Mouse (Mus musculus) ES-Bruce4 (cell line): Measurements from ENCODE around the gene Ppp1r1b. TPM values are rescaled to one million over a fixed set of nuclear protein-coding genes. Genes with fewer than 3 reads are reported as not detected.

Experiments
- H3K27ac ChIP-seq: 2 replicates; pipeline ENCODE4 v1.5.1; 2012; ENCODE audit warnings: low read length, inconsistent platforms; ENCODE audit not compliant: insufficient read depth
- H3K27me3 ChIP-seq: 2 replicates; pipeline ENCODE4 v1.6.1; 2012; ENCODE audit warnings: mild to moderate bottlenecking, low read length, inconsistent platforms; ENCODE audit not compliant: control insufficient read depth, poor library complexity, insufficient read depth, severe bottlenecking
- H3K36me3 ChIP-seq: 2 replicates; pipeline ENCODE4 v1.6.1; 2012; ENCODE audit warnings: inconsistent platforms, mild to moderate bottlenecking, low read length, moderate library complexity; ENCODE audit not compliant: control insufficient read depth, poor library complexity, insufficient read depth, severe bottlenecking
- H3K4me1 ChIP-seq: one replicate; pipeline ENCODE4 v1.8.1; 2011; ENCODE audit warnings: low read length; ENCODE audit not compliant: control insufficient read depth, insufficient read depth
- H3K4me3 ChIP-seq: 2 replicates; pipeline ENCODE4 v1.5.1; 2011; ENCODE audit warnings: low read depth, mild to moderate bottlenecking, low read length
- H3K9ac ChIP-seq: 2 replicates; pipeline ENCODE4 v1.6.1; 2012; ENCODE audit warnings: low read depth, mild to moderate bottlenecking, inconsistent platforms; ENCODE audit not compliant: poor library complexity, severe bottlenecking
- H3K9me3 ChIP-seq: replicated peaks from 2 replicates; pipeline ENCODE4 v1.6.1; 2012; ENCODE audit warnings: mild to moderate bottlenecking, low read length, inconsistent platforms; ENCODE audit not compliant: control insufficient read depth, poor library complexity, insufficient read depth, severe bottlenecking
- CTCF ChIP-seq: IDR thresholded peaks from one replicate; pipeline ENCODE4 v1.8.1; 2011; ENCODE audit warnings: low read depth, low read length
- EP300 ChIP-seq: IDR thresholded peaks from 2 replicates; pipeline ENCODE4 v1.6.1; 2011; ENCODE audit warnings: low read depth, low read length; ENCODE audit not compliant: insufficient read depth
- POLR2A ChIP-seq: IDR thresholded peaks from one replicate; pipeline ENCODE4 v1.8.1; 2011; ENCODE audit warnings: low read length; ENCODE audit not compliant: insufficient read depth
- polyA plus RNA-seq: library from polyadenylated mRNA; stranded (reverse); fragments of >200 nt; gene quantifications from 2 replicates; pipeline ENCODE4 v1.2.4, GENCODE M21; 2011; ENCODE audit warnings: low read depth; ENCODE audit not compliant: missing spikeins, insufficient read depth, insufficient read length

The Ppp1r1b gene
- polyA plus RNA-seq, 1 experiment, result 1.5 TPM

DNA sequence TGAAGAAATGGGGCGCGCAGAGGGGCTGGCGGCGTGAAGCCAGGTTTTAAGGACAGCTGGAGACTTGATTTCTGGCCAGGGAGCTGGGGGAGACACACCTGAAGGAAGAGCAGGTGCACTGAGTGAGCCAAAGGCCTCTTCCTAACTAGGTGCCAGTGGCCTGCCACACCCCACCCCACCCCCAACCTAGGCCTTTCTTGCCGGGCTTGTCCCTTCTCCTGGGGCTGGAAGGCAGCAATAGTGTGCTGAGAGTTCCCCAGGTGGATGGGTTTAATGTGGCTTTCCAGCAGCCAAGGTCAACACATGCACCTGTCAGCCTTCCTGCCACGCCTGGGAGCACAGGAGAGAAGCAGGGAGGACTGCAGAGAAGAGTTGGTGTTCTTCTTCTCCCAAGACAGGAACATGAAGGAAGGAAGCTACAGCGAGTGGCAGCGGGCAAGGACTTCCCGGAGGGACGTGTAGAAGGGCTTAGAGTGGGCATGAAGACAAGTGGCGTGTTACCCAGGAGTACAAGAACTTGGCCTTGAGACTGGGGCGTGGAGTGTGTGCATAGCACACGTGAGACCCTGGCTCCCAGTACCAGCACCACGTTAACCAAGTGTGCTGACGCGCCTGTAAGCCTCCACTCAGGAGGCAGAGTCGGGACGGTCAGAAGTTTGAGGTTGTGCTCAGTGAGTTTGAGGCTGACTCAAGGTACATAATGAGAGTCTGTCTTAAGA lies 4.2 kb downstream of the Ppp1r1b start:
- no peak overlapping the region for H3K27ac ChIP-seq
- no peaks in the 10 kb centered on the region for H3K36me3 ChIP-seq
- TF ChIP-seq POLR2A (no peak), CTCF (no peak), EP300 (no peak)
- H3K9ac ChIP-seq, result no peak overlapping the region
- no peaks in the 10 kb centered on the region for H3K9me3 ChIP-seq
- H3K27me3 ChIP-seq, result peaks cover 5% of the 10 kb centered on the region
- H3K4me1 ChIP-seq, result peaks cover 3% of the 10 kb centered on the region
- no peak overlapping the region for H3K4me3 ChIP-seq

- Histone ChIP-seq H3K4me3 (no peak overlapping the region), H3K27me3 (peaks cover 3% of the 10 kb centered on the region), H3K36me3 (no peaks in the 10 kb centered on the region), H3K27ac (no peak overlapping the region), H3K9ac (no peak overlapping the region), H3K9me3 (no peaks in the 10 kb centered on the region), H3K4me1 (peaks cover 3% of the 10 kb centered on the region)
- TF ChIP-seq EP300, result no peak
- TF ChIP-seq CTCF, result no peak
- no peak for TF ChIP-seq POLR2A
Observed at GRCm38 (mm10) chr11:98353651-98354211, 5.5 kb downstream of the Ppp1r1b start.

GRCm38 (mm10) chr11:98354445-98354844 lies 6.2 kb downstream of the Ppp1r1b start:
- no peaks in the 10 kb centered on the region for H3K36me3 ChIP-seq
- peaks cover 4% of the 10 kb centered on the region for H3K4me1 ChIP-seq
- TF ChIP-seq POLR2A (no peak), CTCF (no peak), EP300 (no peak)
- H3K4me3 ChIP-seq, result no peak overlapping the region
- H3K27me3 ChIP-seq, result no peaks in the 10 kb centered on the region; the same call in none of the 2 replicates
- H3K27ac ChIP-seq, result no peak overlapping the region
- no peaks in the 10 kb centered on the region for H3K9me3 ChIP-seq
- H3K9ac ChIP-seq, result no peak overlapping the region

DNA sequence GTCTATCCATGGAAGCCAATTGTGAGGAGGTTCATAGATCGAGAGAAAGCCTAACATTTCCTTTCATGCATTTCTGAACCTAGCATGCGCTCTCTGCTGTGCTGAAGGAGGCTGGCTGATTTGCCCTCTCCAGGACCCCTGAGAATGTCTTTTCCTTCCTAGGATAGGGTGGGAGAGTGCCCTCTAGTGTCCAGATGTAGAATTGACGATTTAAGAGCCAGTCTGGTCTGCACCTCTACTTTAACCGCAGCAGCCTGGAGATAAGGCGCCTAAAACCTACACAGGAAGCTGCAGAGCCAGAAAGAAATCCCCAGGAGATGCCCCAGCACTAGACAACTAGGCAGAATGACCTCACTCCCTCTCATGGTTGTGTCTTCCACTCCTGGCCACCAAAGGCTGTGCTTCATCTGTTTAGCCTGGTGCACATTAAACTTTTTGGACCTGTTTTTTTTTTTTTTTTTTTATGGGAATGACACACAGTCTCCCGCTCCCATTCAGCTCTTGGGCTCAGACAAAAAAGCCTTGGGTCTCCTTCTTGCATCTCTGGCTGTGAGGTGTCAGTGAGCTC lies 7.6 kb downstream of the Ppp1r1b start:
- Histone ChIP-seq H3K27me3 (no peaks in the 10 kb centered on the region), H3K9ac (no peak overlapping the region), H3K4me3 (no peak overlapping the region), H3K4me1 (peaks cover 4% of the 10 kb centered on the region), H3K27ac (no peak overlapping the region), H3K36me3 (no peaks in the 10 kb centered on the region), H3K9me3 (no peaks in the 10 kb centered on the region)
- TF ChIP-seq EP300 (no peak), CTCF (peak; percentile 70), POLR2A (no peak)

DNA sequence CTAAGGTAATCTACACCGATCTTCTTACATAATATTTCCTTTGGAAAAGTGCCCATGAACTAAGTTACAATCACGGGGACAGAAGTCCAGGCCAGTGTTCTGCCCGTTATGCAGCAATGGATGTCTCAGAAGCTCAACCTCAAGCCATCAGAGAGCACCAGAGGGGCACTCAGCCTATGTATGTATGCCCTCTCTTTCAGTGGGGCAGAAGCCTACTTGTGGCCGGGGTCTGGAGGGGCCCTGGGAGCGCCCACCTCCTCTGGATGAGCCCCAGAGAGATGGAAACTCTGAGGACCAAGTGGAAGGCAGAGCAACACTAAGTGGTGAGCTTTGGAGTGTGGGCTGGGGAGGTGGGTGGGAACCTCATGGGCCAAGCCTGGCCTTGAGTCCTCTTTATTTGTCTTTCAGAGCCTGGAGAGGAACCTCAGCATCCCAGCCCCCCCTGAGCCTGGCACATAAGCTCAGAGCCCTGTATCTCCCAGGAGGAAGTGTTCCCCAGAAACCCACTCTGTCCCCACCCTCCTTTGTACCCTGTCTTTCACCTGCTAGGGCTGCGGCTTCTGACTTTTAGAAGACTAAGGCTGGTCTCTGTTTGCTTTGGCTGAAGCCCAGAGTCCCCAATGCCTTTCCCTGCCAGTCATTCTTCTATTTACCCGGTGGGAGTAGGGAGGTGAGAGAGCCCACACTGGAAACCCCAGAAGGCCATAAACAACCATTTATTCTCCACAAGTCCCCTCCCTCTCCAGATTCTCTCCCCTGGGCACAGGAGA lies 8.6 kb downstream of the Ppp1r1b start:
- Histone ChIP-seq H3K9ac (no peak overlapping the region), H3K27ac (no peak overlapping the region), H3K4me3 (no peak overlapping the region), H3K36me3 (no peaks in the 10 kb centered on the region), H3K4me1 (peaks cover 4% of the 10 kb centered on the region), H3K27me3 (no peaks in the 10 kb centered on the region), H3K9me3 (no peaks in the 10 kb centered on the region)
- TF ChIP-seq EP300, result no peak
- TF ChIP-seq CTCF, result no peak
- no peak for TF ChIP-seq POLR2A
